Mouse (Mus musculus): Measurements from ENCODE around the gene Fgd2. TPM values are rescaled to one million over a fixed set of nuclear protein-coding genes. Genes with fewer than 3 reads are reported as not detected.
"Not testable (repeated sequence)": the region's sequence is repeated elsewhere in the genome, so short reads cannot be mapped to it uniquely, and the experiment has no call there.

Gene Fgd2
- polyA plus RNA-seq (2014; fragmentation: Nextera tagmentation; extraction: Ambion mirVana): 8.4 and 11.5 TPM in 2 replicates

GRCm38 (mm10) chr17:29360761-29361221 is at the start of gene Fgd2:
Gene Fgd2, plus strand, starts transcription at chr17:29360914.
- 0 out of 2 replicates have a peak within 1 kb of the TSS, but pooled peaks have one; percentile 10 for H3K4me2 ChIP-seq (replicated peaks; ENCODE audit: low read depth, low read length)
- no peaks in the 10 kb centered on the region for H3K36me3 ChIP-seq (ENCODE audit: control insufficient read depth, insufficient read depth, low read length)
- H3K27me3 ChIP-seq (ENCODE audit: control insufficient read depth, insufficient read depth, low read length): no peaks in the 10 kb centered on the region
- H3K4me3 ChIP-seq (ENCODE audit: low read depth, low read length): no peak within 1 kb of the TSS
- H3K27ac ChIP-seq (ENCODE audit: low read length): no peak within 1 kb of the TSS
- H3K9me3 ChIP-seq (ENCODE audit: control insufficient read depth, low read depth, low read length): no peaks in the 10 kb centered on the region
- ATAC-seq (ENCODE audit: insufficient number of reproducible peaks, insufficient read depth, low FRiP score, low read depth): no peak
- H3K9ac ChIP-seq (replicated peaks; ENCODE audit: low read depth, low read length): no peak within 1 kb of the TSS
- 16% methylated on average over 5 of the region's 5 CpGs for WGBS
- peaks cover 13% of the 10 kb centered on the region for H3K4me1 ChIP-seq (ENCODE audit: control insufficient read depth, insufficient read depth, low read length)

GRCm38 (mm10) chr17:29311602-29312001 is 49.1 kb upstream of the Fgd2 start:
- no peaks in the 10 kb centered on the region for H3K36me3 ChIP-seq (ENCODE audit: control insufficient read depth, insufficient read depth, low read length)
- WGBS: 88% methylated on average over 8 of the region's 8 CpGs
- H3K27ac ChIP-seq (ENCODE audit: low read length): no peak overlapping the region
- H3K9me3 ChIP-seq (ENCODE audit: control insufficient read depth, low read depth, low read length): 0 out of 2 replicates have a peak, but pooled peaks cover 3% of the 10 kb centered on the region
- H3K27me3 ChIP-seq (ENCODE audit: control insufficient read depth, insufficient read depth, low read length): no peaks in the 10 kb centered on the region
- no peak overlapping the region for H3K4me3 ChIP-seq (ENCODE audit: low read depth, low read length)
- ATAC-seq (ENCODE audit: insufficient number of reproducible peaks, insufficient read depth, low FRiP score, low read depth): no peak
- no peak overlapping the region for H3K9ac ChIP-seq (replicated peaks; ENCODE audit: low read depth, low read length)
- H3K4me2 ChIP-seq (replicated peaks; ENCODE audit: low read depth, low read length): no peak overlapping the region
- H3K4me1 ChIP-seq (ENCODE audit: control insufficient read depth, insufficient read depth, low read length): peaks cover 7% of the 10 kb centered on the region; the same call in 1 of the 2 replicates

DNA sequence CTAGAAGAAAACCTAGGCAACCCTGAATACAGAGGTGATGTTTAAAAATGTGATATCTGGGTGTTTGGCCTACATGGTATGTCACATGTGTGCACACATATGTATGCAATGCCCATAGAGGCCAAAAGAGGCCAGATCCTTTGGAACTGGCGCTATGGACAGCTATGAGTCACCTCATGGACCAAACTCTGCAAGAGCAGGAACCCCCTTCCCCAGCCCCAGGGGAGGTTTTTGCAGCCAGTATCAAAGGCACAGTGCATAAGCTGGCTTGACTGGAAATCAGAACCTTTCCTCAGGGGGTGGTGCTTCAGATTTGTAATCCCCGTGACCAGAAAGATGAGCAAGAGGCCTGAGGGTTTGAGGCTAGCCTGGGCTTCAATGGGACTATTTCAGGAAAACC is 48.6 kb upstream of the Fgd2 start:
- Histone ChIP-seq H3K4me1 (ENCODE audit: control insufficient read depth, insufficient read depth, low read length) (peaks cover 4% of the 10 kb centered on the region; the same call in 1 of the 2 replicates), H3K36me3 (ENCODE audit: control insufficient read depth, insufficient read depth, low read length) (no peaks in the 10 kb centered on the region), H3K27ac (ENCODE audit: low read length) (no peak overlapping the region), H3K9ac (replicated peaks; ENCODE audit: low read depth, low read length) (no peak overlapping the region), H3K4me3 (ENCODE audit: low read depth, low read length) (no peak overlapping the region), H3K9me3 (ENCODE audit: control insufficient read depth, low read depth, low read length) (0 out of 2 replicates have a peak, but pooled peaks cover 3% of the 10 kb centered on the region), H3K4me2 (replicated peaks; ENCODE audit: low read depth, low read length) (no peak overlapping the region), H3K27me3 (ENCODE audit: control insufficient read depth, insufficient read depth, low read length) (no peaks in the 10 kb centered on the region)
- ATAC-seq (ENCODE audit: insufficient number of reproducible peaks, insufficient read depth, low FRiP score, low read depth): no peak
- WGBS: 92% methylated on average over 2 of the region's 2 CpGs

- Histone ChIP-seq H3K9ac (replicated peaks; ENCODE audit: low read depth, low read length) (no peak overlapping the region), H3K4me1 (ENCODE audit: control insufficient read depth, insufficient read depth, low read length) (no peaks in the 10 kb centered on the region)
- ATAC-seq (ENCODE audit: insufficient number of reproducible peaks, insufficient read depth, low FRiP score, low read depth): no peak
Observed at GRCm38 (mm10) chr17:29313300-29313699, 47.4 kb upstream of the Fgd2 start.

DNA sequence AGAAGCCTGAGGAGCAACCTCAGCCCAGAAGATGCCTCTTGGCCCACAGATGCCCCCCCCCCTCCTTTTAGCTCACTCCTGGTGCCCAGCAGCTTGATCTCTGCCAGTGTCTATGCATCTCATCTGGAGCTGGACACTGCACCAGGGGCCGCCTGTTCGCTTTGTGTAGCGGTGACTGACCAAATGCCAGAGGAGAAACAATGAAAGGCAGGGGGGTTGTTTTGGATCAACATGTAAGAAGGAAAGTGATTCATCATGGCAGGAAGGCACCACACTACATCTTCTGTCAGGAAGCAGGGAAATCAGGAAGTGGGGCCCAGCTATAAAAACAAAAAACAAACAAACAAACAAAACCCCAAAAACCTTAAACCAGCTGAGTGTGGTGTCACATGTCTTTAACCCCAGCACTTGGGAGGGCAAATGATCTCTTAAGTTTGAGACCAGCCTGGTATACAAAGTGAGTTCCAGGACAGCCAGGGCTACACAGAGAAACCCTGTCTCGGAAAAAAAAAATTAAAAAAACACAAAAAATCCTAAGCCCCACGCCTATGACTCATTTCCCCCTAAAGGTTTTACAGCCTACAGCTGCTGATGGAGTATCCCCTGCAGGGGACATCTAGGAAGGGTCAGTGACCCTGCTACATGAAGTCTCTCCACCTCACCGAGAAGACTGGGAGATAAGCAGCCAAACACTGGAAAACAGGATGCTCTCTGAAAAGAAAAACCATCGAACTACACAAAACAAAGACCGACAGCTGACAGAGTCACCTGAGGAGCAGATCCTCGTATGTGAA is 44.8 kb upstream of the Fgd2 start:
- WGBS: 52% methylated on average over 9 of the region's 9 CpGs
- Histone ChIP-seq H3K4me1 (ENCODE audit: control insufficient read depth, insufficient read depth, low read length) (no peaks in the 10 kb centered on the region), H3K27ac (ENCODE audit: low read length) (0 out of 2 replicates have a peak overlapping the region, but pooled peaks have one; percentile 61), H3K9me3 (ENCODE audit: control insufficient read depth, low read depth, low read length) (0 out of 2 replicates have a peak, but pooled peaks cover 3% of the 10 kb centered on the region), H3K4me2 (replicated peaks; ENCODE audit: low read depth, low read length) (no peak overlapping the region), H3K4me3 (ENCODE audit: low read depth, low read length) (no peak overlapping the region), H3K9ac (replicated peaks; ENCODE audit: low read depth, low read length) (no peak overlapping the region), H3K27me3 (ENCODE audit: control insufficient read depth, insufficient read depth, low read length) (no peaks in the 10 kb centered on the region), H3K36me3 (ENCODE audit: control insufficient read depth, insufficient read depth, low read length) (no peaks in the 10 kb centered on the region)
- ATAC-seq (ENCODE audit: insufficient number of reproducible peaks, insufficient read depth, low FRiP score, low read depth): no peak

More at GRCm38 (mm10) chr17:29313300-29313699, 47.4 kb upstream of the Fgd2 start:
- H3K9me3 ChIP-seq (ENCODE audit: control insufficient read depth, low read depth, low read length): 0 out of 2 replicates have a peak, but pooled peaks cover 3% of the 10 kb centered on the region
- H3K27me3 ChIP-seq (ENCODE audit: control insufficient read depth, insufficient read depth, low read length): no peaks in the 10 kb centered on the region
- no peak overlapping the region for H3K27ac ChIP-seq (ENCODE audit: low read length)
- no peak overlapping the region for H3K4me2 ChIP-seq (replicated peaks; ENCODE audit: low read depth, low read length)
- H3K4me3 ChIP-seq (ENCODE audit: low read depth, low read length): no peak overlapping the region
- H3K36me3 ChIP-seq (ENCODE audit: control insufficient read depth, insufficient read depth, low read length): no peaks in the 10 kb centered on the region

DNA sequence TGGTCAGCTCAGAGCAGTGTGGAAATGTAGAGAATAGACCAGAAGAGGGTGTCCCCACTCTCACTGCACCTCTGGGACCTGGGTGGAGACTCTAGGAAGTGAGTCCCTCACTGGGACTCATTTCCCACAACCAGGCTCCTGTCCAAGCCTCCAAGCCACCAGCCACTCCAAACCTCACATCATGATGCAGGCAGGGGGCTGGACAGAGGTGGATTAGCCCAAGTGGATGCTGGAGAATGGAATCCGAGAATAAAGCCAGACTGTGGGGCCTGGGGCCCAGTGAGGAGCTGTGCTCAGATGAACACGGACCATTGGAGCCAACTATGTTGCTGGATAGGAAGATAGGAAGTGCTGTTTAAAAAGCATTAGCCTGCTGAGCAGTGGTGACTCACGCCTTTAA is 43.8 kb upstream of the Fgd2 start:
- Histone ChIP-seq H3K4me1 (ENCODE audit: control insufficient read depth, insufficient read depth, low read length) (no peaks in the 10 kb centered on the region), H3K36me3 (ENCODE audit: control insufficient read depth, insufficient read depth, low read length) (no peaks in the 10 kb centered on the region), H3K4me3 (ENCODE audit: low read depth, low read length) (no peak overlapping the region), H3K27ac (ENCODE audit: low read length) (no peak overlapping the region), H3K27me3 (ENCODE audit: control insufficient read depth, insufficient read depth, low read length) (no peaks in the 10 kb centered on the region), H3K9me3 (ENCODE audit: control insufficient read depth, low read depth, low read length) (0 out of 2 replicates have a peak, but pooled peaks cover 3% of the 10 kb centered on the region), H3K4me2 (replicated peaks; ENCODE audit: low read depth, low read length) (no peak overlapping the region), H3K9ac (replicated peaks; ENCODE audit: low read depth, low read length) (no peak overlapping the region)
- WGBS: 77% methylated on average over 3 of the region's 3 CpGs
- no peak for ATAC-seq (ENCODE audit: insufficient number of reproducible peaks, insufficient read depth, low FRiP score, low read depth)

DNA sequence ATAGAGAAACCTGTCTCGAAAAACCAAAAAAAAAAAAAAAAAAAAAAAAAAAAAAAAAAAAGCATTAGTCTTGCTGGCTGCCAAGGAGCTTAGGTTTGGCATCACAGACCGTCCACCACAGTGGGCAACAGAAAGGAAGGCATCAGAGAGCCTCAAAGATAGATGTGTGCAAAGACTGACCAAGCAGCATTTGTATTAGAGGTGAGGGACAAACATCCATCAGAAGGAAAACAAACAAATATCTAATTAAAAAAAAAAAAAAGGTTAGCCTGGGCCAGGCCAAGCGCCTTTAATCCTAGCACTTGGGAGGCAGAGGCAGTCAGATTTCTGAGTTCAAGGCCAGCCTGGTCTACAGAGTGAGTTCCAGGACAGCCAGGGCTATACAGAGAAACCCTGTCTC is 43.3 kb upstream of the Fgd2 start, which contains the start of gene Pi16:
Pi16 (plus strand) TSS at position 301 of the 400 bp plus-strand sequence.
- not testable (repeated sequence) for H3K4me3 ChIP-seq (ENCODE audit: low read depth, low read length); H3K4me2 ChIP-seq (replicated peaks; ENCODE audit: low read depth, low read length); H3K9me3 ChIP-seq (ENCODE audit: control insufficient read depth, low read depth, low read length); H3K36me3 ChIP-seq (ENCODE audit: control insufficient read depth, insufficient read depth, low read length); H3K9ac ChIP-seq (replicated peaks; ENCODE audit: low read depth, low read length); H3K27me3 ChIP-seq (ENCODE audit: control insufficient read depth, insufficient read depth, low read length); H3K4me1 ChIP-seq (ENCODE audit: control insufficient read depth, insufficient read depth, low read length); ATAC-seq (ENCODE audit: insufficient number of reproducible peaks, insufficient read depth, low FRiP score, low read depth); H3K27ac ChIP-seq (ENCODE audit: low read length)
- 82% methylated on average over 3 of the region's 3 CpGs for WGBS

- no peak for ATAC-seq (ENCODE audit: insufficient number of reproducible peaks, insufficient read depth, low FRiP score, low read depth)
- Histone ChIP-seq H3K4me3 (ENCODE audit: low read depth, low read length) (no peak overlapping the region), H3K9me3 (ENCODE audit: control insufficient read depth, low read depth, low read length) (no peaks in the 10 kb centered on the region), H3K27me3 (ENCODE audit: control insufficient read depth, insufficient read depth, low read length) (no peaks in the 10 kb centered on the region), H3K4me2 (replicated peaks; ENCODE audit: low read depth, low read length) (no peak overlapping the region), H3K4me1 (ENCODE audit: control insufficient read depth, insufficient read depth, low read length) (no peaks in the 10 kb centered on the region), H3K27ac (ENCODE audit: low read length) (no peak overlapping the region), H3K9ac (replicated peaks; ENCODE audit: low read depth, low read length) (no peak overlapping the region), H3K36me3 (ENCODE audit: control insufficient read depth, insufficient read depth, low read length) (no peaks in the 10 kb centered on the region)
- WGBS: 57% methylated on average over 6 of the region's 6 CpGs
Observed at GRCm38 (mm10) chr17:29318731-29319250, 41.9 kb upstream of the Fgd2 start.

All from stomach, embryonic 14.5 days (tissue).